Mouse (Mus musculus) bone marrow macrophage, adult 2 months (primary cell): ENCODE data around the gene Csdc2.
A peak's percentile ranks its signal among the peaks of the same experiment; 100 is the strongest.

ENCODE experiments used
- CTCF ChIP-seq: IDR thresholded peaks from 2 replicates; pipeline ENCODE4 v1.5.1; 2012; ENCODE audit warnings: low read depth, mild to moderate bottlenecking, low read length, moderate library complexity
- POLR2A ChIP-seq: IDR thresholded peaks from 2 replicates; pipeline ENCODE4 v1.6.1; 2012; ENCODE audit warnings: mild to moderate bottlenecking, low read depth, low read length, borderline replicate concordance

DNA sequence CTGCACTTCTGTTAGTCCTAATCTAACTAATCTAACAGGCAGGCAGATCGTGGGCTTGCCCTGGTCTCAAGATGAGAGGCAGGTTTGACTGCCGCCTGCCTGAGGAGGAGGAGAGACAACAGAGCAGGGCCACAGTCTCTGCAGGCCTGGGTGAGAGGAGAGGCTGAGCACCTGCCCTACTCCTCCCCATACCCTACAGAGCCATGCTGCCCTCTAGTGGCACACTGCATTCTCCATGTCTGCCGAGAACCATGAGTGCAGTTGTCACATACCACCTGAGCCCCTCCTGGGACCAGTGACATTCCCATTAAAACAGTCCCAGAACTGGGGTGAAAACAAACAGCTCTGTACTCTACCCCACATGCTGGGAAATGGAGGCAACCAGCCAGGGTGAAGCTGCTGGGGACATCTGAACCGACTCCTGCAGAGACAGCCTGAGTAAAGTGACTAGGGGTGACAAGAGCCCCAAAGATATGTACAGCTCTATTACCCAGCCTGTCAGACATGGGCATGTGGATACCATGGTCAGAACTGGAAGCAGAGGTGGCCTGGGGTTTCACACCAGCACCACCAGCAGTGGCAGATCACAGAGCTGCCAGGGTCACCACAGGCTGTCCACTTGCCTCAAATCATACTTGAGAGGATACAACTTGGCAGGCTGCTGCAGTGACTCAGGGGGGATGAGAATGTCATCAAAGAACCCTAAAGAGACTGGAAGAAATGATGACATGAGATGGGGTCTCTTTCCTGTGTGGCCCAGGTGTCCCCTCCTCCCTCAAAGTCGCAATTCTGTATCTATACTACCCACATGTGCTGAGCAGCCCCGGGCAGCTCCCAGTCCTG lies 18.7 kb upstream of the Csdc2 start:
- TF ChIP-seq CTCF (peak; percentile 76), POLR2A (no peak)
